Mouse (Mus musculus) CD8-positive naive resting alpha-beta T cell, adult 2 months (primary cell): ENCODE results near the gene 9230102O04Rik.

Experiments used
- DNase-seq, 2 experiments: peaks; one replicate each; pipeline ENCODE4 v3.0.0; 2022; ENCODE audit warnings: low read depth in 2 of 2, low spot score in 2 of 2

The 9230102O04Rik gene

DNA sequence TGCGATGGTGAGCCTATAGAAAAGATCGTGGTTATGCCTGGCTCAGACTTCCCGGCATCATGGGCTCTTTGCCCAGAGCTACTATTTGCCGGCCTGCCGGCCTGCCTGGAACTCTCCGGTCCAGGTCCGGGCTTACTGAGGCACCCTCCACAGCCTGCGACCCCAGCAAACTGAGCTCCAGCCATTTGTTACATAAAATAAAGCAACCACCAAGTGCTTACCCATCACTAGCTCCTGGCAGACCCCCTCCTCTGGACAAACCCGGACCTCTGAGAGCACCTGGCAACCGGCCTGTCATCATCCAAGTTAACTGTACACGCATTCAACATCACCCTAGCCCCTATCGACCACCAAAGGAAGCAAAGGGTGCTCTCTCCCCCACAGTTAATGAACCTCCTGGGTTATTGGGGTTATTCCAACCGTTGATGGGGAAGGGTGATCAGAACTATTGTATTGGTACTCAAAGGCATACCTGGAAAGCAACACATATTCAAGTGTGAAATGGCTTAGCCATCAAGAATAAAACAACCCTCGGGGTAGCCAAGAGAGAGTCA, 4.0 kb downstream of the 9230102O04Rik start:
- DNase-seq: no peak

DNA sequence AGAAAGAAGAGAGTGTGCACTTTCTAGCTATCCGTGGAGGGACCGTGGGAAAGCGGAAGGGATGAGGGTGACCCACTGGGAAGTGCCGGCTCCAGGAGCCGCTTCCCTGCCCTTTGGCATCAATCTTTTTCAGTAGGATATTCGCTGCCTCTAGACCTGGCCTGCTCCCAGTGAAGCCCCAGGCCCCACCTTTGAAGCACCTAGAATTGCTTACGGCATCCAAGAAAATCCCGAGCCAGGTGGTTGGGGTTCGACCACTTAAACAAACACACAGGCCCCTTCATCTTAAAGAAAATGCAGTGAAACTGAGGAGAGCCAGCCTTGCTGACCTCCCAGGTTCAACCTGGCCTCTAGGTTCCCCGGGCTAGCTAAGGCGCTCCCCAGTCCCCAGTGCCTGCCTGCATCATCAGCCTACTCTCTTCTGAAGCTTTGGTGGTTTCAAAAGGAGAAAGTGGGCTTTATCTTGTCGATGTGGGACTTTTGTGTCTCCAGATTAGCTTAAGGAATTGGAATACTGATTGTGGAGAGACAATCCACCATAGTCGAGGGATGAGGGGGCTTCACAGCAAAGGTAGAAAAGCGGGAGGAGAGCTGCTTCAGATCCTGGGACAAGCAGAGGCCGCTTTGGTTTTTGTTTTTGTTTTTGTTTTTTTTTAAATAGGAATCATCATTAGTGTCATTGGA, 4.7 kb downstream of the 9230102O04Rik start:
- DNase-seq: no peak

- no peak for DNase-seq
Observed at GRCm38 (mm10) chr2:9883803-9884532, 5.4 kb downstream of the 9230102O04Rik start.

GRCm38 (mm10) chr2:9882926-9883802, 6.2 kb downstream of the 9230102O04Rik start:
- no peak for DNase-seq

DNA sequence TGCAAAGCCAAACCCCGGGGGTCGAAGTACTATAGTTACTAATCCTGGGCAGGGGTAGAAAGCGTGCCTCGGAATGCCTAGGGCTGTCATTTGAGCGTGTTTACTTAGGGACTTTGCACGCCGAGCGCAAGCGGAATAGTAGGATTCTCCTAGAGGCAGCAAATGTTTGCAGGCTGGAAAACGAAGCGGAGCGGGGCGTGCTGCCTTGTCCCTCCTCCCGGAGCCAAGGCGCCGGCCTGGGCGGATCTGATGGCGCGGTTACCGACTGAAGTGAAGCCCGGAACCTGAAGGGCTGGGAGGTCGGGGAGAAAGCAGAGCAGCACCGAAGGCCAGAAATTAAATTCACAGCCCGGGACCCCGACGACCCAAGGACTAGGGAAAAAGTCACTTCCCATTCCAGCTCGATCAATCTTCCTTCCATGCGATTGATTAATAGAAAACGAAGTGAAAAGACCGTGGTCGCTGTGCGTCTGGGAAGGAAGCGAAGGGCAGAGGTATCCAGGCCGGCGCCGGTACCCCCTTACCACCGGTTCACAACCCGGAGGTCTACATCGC, 6.9 kb downstream of the 9230102O04Rik start:
- no peak for DNase-seq

GRCm38 (mm10) chr2:9881611-9882023, 7.7 kb downstream of the 9230102O04Rik start:
- DNase-seq: no peak

DNA sequence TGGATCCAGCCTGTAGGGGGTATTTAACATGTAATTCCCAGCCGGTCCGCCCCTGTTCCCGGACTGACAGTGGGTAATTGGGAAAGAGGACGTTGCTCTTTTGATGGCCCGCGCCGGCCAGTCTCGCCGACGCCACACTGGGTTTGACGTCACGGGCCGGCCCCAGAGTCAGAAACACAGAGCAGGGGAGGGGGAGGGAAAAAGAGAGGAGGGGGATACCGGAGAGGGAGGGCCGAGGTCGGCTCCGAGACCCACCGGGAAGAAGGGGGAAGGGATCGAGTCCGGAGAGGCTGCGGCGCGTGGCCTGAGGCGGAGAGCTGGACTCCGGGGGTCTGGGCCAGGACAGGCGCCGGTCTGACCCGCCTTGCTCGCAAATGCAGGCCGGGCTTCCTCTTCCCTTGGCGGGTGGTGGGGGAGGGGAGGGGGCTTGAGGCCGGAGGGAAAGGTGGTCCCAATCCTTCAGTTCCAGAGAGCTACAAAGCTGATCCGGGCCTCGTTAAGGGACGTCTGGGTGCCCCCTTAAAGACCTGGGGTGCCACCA, 8.2 kb downstream of the 9230102O04Rik start, which contains the start of gene 4930412O13Rik:
4930412O13Rik (plus strand) TSS at position 202 of the 541 bp plus-strand sequence.
- DNase-seq: no peak

- no peak for DNase-seq
Observed at GRCm38 (mm10) chr2:9880271-9880670, 9.1 kb downstream of the 9230102O04Rik start.

DNA sequence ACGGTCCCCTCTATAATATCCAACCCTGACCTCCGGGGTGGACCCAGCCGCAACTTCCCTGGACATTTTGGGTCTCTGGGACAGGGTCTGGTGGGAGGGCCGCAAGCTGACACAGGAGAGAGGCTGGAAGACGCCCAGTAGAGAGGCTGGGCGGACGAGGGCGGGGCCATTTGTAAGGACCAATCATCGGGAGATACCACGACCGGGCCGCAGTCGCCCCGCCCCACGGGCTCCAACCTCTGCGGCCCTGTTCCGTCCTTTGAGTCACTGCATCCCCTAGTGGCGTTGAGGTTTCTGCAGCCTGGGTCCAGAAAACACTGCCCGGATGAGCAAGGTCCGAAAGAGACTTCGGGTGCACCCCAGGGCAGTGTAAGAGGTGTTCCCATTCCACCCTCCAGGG, 9.8 kb downstream of the 9230102O04Rik start:
- DNase-seq: peak; percentile 62 to 78

DNA sequence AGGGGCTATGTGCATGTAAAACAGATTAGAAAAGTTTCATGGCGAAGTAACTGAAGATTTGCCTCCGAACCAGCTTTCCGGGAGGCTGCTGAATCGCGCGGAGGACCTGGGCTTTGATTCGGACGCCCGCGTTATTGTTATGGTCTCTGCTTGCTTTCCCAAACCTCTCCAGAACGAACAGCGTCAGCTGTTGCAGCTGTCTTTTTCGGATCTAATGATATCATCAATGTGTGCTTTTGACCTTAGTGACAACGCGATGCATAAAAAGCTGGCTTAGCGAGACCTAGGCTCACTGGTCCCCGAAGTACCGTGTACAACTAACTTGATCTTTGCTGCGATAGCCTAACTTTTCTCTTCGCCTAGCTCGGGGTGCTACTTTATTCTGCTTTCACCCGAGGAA, 10.2 kb downstream of the 9230102O04Rik start:
- no peak for DNase-seq

GRCm38 (mm10) chr2:9878564-9879081, 10.7 kb downstream of the 9230102O04Rik start:
- DNase-seq: no peak

GRCm38 (mm10) chr2:9877966-9878563, 11.3 kb downstream of the 9230102O04Rik start:
- no peak for DNase-seq

DNA sequence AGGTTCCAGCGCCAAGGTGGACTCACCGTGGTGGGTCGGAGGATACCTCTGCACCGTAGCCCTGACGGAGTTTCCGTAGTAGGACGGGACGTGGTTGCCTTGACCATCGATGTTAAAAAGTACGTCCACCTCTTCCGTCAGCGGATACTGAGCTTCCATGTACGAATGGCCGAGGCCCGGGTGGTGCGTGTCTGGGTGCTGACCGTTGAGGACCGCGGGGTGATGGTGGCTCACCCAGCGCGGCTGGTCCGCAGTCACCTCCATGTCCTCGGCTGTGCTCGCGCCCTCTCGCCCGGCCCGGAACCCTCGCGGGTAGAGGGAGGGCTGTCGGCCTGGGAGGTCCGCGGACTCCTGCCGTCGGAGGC, 12.0 kb downstream of the 9230102O04Rik start:
- DNase-seq: no peak

DNA sequence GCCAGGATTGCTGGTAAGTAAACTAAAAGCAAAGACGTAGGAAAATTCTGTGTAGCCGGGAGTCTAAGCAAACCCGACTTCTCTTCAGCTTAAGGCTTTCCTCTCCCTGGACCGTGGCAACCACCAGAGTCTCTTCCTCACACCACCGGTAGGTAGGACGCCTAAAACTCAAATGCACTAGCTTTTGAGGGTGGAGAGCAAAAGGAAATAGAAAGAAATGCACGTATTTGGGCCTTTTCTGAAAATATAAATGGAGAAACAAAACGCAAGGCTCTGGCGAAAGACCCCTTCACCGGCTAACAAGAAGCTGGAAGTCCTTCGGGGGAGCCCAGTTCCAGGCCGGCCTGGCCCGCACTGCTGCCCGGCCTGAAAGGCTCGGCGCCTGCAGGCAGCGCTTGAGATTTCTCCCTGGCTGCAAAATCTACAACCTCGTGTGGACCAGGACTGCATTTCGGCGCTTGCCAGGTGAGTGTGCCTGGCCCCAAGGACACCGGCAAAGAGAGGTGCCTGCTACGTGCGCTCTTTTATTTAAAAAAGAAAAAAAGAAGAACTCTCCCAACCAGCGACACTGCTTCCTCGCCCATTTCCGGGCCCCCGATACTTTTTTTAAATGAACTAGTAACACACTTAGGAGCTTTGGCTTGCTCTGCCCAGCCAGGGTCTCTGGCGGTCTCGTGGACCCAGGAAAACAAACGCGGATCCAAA, 12.6 kb downstream of the 9230102O04Rik start:
- DNase-seq: no peak

DNA sequence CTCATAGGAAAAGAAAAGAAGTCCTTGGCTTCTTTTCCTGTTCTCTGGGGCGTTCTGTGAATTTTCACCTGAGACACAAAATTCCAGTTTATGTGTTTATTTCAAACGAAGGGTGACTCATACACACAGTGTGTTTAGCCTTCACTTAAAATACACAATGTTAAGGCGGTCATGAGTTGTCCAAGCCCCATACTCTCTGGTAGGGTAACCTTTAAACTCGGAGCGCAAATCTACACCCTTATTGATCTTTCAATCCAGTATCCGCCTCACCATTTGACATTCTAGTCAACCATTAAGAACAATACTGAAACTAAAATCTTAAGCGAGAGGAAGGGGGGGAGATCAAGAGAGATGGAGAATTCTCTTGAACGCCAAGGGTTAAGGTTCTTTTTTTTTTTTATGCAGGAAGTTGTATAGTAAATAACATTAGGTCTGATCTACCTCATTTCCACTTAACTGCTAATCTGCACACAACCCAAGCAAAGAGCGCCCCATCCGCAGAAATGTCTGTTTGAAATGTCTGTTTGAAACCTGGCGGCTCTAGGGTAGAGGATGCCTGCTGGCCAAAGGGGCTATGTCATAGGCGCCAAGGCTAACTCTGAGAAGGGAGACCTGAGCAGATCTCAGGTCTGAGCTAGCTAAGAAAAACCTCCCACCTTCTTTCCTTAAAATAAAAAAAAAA, 13.5 kb downstream of the 9230102O04Rik start:
- DNase-seq: no peak

- no peak for DNase-seq
Observed at GRCm38 (mm10) chr2:9875220-9875619, 14.1 kb downstream of the 9230102O04Rik start.

DNA sequence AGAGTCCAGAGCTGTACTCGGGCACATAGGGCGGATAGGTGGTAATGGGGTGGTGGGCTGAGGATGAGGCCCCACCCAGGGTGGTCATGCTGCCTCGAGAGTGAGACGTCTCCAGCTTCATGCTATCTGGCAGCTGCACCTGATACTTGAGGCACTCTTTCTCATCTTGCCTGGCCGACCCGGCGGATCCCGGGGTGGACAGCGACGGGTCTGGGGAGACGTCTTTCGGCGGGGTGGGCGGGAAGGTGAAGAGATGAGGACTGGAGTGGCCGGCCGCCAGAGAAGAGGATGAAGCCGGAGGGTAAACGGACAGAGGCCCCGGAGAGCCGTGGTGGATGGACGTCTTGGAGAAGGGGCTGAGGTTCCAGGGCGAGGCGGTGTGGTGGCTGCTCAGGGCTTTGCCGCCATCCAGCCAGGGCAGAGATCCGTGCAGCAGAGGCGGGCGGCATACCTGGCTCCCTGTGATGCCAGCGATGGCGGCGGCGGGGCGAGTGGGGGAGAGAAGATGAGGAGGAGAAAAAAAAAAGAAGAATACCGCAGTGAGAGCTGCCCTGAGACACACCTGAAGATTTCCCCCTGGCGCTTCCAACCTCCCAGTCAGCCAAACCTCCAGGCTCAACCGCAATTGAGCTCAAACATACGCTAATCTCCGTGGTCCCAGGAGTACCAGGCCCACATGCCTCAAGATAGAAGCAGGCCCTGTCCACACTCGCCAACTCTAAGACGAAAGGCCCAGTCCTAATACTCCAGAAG, 14.7 kb downstream of the 9230102O04Rik start:
- no peak for DNase-seq

DNA sequence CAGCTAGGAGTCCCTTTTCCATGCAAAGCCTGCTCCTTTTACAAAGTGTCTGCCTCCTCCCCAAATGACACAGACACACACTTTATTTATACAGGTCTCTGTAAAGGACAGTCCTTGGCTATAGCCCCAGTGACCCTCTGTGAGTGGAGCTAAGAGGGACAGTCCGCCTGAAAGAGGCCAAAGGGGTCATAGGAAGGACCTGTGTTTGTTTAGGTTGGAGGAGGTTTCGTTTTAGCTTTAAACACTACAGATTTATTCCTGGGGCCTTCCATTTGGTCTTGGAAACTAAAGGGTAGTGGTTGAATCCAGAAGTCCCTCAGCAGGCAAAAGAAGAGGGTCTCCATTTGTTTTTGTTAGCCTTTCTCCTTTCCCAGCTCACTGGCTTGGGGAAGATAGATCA, 15.6 kb downstream of the 9230102O04Rik start:
- DNase-seq: no peak
